Mouse (Mus musculus) adrenal gland, adult 18-20 months (tissue): ENCODE results near the gene Gpc2. TPM values are rescaled to one million over a fixed set of nuclear protein-coding genes. Genes with fewer than 3 reads are reported as not detected.

Experiments used
- total RNA-seq, 2 experiments: library from RNA; stranded (reverse); gene quantifications; 1 replicate in 1 of 2; 2 replicates in 1 of 2; pipeline ENCODE4 v1.2.3; 2021

Gpc2 gene
- total RNA-seq, 2 experiments from 2014 or later = 0.51 to 0.89 TPM

Other genes with a start within 250 kb of the Gpc2 start
- gene Smok3c, start 226.8 kb downstream of the Gpc2 start, total RNA-seq = not detected
- gene Zkscan1, start 194.9 kb downstream of the Gpc2 start, total RNA-seq = 10 to 100 TPM; 30.9 to 37.9 TPM
- 10 to 100 TPM; 13.4 to 15.3 TPM for gene Zscan21, start 163.1 kb downstream of the Gpc2 start, total RNA-seq
- gene Zfp113, start 124.3 kb downstream of the Gpc2 start, total RNA-seq = 10 to 100 TPM; 10.1 to 10.9 TPM
- 100 to 1,000 TPM; 130 to 145 TPM for gene Cops6, start 118.9 kb downstream of the Gpc2 start, total RNA-seq
- 10 to 100 TPM; 15.9 to 18.5 TPM for gene Ap4m1, start 108.0 kb downstream of the Gpc2 start, total RNA-seq
- 10 to 100 TPM; 17.3 to 28.1 TPM for gene Mcm7, start 107.6 kb downstream of the Gpc2 start, total RNA-seq
- gene Taf6, start 92.6 kb downstream of the Gpc2 start, total RNA-seq = 10 to 100 TPM; 40.6 to 41.6 TPM
- 10 to 100 TPM; 21.6 to 25.3 TPM for gene Cnpy4, start 92.5 kb downstream of the Gpc2 start, total RNA-seq
- 1 to 10 TPM; 6.4 to 9.0 TPM for gene Mblac1, start 85.7 kb downstream of the Gpc2 start, total RNA-seq
- under 1 TPM in 1 of 2 experiments, not detected in 1; 0.48 TPM for gene Nxpe5, start 54.1 kb downstream of the Gpc2 start, total RNA-seq
- gene Lamtor4, start 24.5 kb downstream of the Gpc2 start, total RNA-seq = 10 to 100 TPM; 80.1 to 80.3 TPM
- 10 to 100 TPM; 27.7 to 30.1 TPM for gene BC037034, start 16.0 kb downstream of the Gpc2 start, total RNA-seq
- gene Gal3st4, start 7.2 kb downstream of the Gpc2 start, total RNA-seq = under 1 TPM in 1 of 2 experiments, not detected in 1; 0.58 TPM
- not detected for gene Gm43720, start within 50 bp of the Gpc2 start, total RNA-seq
- gene Stag3, start 235 bp upstream of the Gpc2 start, total RNA-seq = under 1 TPM in 1 of 2 experiments, not detected in 1; 0.13 TPM
- gene Pvrig, start 62.0 kb upstream of the Gpc2 start, total RNA-seq = under 1 TPM in 1 of 2 experiments, not detected in 1; 0.64 TPM
- gene Zfp157, start 161.5 kb upstream of the Gpc2 start, total RNA-seq = 1 to 10 TPM; 4.7 to 8.1 TPM